Mouse (Mus musculus) liver, adult (tissue): ENCODE results near the gene Gm26657.

Experiments
- GATA4 ChIP-seq: IDR thresholded peaks from 2 replicates; pipeline ENCODE4 v1.6.1; 2014; ENCODE audit warnings: mild to moderate bottlenecking, low read length; ENCODE audit not compliant: insufficient replicate concordance

Gm26657 gene

DNA sequence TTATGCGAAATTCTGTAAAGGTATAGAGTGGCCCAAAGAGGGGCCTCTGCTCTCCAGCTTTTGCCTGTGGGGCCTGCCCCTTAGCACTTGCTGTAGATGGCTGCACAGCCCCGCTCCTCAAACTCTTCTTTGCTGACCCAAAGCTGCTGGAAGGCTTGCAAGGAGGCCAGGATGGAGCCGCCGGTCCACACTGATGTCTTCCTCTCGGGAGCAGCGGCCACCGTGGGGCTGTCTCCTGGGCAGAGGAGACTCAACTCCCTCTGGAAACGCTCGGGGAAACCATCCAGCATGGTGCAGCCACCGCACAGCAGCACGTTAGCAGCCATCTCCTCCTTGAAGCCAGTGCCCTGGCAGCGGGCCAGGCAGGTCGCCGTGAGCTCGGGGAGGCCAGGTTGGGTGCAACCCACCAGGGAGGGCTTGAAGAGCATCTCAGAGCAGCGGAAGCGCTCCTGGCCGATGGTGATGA, at the start of gene Gm26657:
Gm26657 (plus strand) TSS at position 51 of the 466 bp plus-strand sequence.
- TF ChIP-seq GATA4, result no peak

GRCm38 (mm10) chr4:56696401-56696800, 43.5 kb upstream of the Gm26657 start:
- TF ChIP-seq GATA4, result no peak

DNA sequence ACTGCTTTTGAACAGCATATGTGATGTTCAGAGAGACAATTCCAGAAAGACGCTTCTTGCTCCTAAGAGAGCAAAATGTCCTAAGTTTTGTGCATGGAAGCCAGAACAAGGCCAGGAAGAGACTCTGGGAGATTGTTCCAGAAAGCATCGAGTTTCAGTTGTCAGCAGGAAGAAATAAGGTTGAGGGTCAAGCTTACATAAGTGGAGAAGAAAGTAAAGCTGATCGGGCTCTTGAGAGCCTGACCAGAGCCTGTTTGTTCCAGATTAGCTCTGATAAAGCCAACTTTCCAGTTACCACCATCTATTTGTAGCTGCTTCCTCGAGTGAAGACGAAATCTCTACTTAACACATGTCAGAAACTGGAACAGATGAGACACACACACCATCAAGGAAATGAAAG, 41.2 kb upstream of the Gm26657 start:
- no peak for TF ChIP-seq GATA4

- no peak for TF ChIP-seq GATA4
Measured at GRCm38 (mm10) chr4:56702234-56702633, 37.6 kb upstream of the Gm26657 start.

GRCm38 (mm10) chr4:56713155-56713554, 26.7 kb upstream of the Gm26657 start:
- no peak for TF ChIP-seq GATA4

DNA sequence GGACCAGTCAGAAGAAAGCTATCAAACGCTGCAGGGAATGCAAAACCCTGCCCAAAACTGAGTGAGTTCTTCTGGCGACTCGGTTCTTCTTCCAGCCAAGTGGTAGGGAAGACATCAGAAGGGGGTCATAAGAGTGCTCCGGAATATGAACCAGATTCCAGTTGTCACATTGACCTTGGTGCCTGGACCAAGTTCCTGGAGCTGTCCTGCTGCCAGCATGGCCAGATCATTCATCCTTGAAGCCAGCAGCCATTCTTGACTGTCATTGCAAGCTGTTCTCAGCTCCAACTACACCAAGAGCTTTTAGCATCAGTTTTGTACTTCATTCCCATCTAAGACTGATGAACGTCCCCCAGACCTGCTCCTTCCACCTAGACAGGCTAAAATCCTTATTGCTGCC, 23.1 kb upstream of the Gm26657 start:
- no peak for TF ChIP-seq GATA4

GRCm38 (mm10) chr4:56717932-56718331, 21.9 kb upstream of the Gm26657 start:
- no peak for TF ChIP-seq GATA4

- no peak for TF ChIP-seq GATA4
Measured at GRCm38 (mm10) chr4:56718573-56719442, 21.1 kb upstream of the Gm26657 start.

GRCm38 (mm10) chr4:56719456-56719855, 20.4 kb upstream of the Gm26657 start:
- TF ChIP-seq GATA4, result no peak

DNA sequence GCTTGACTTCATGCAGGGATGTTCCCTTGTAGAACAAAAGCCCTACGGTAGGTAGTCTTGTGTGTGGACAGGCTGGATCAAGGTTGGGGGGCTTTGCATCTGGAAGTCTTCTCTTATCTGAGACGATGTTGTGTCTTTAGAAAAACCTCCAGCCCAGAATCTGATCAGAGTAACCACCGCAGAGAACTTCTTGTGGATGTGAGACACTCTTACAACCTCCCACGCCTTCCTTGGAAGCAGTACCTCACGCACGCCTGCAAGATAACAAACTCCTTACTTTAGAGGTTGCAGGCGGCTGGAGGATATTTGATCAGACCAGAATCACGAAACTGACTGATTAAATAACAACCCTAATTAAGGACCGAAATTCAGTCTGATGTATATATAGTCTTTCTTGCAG, 19.5 kb upstream of the Gm26657 start:
- TF ChIP-seq GATA4, result no peak

DNA sequence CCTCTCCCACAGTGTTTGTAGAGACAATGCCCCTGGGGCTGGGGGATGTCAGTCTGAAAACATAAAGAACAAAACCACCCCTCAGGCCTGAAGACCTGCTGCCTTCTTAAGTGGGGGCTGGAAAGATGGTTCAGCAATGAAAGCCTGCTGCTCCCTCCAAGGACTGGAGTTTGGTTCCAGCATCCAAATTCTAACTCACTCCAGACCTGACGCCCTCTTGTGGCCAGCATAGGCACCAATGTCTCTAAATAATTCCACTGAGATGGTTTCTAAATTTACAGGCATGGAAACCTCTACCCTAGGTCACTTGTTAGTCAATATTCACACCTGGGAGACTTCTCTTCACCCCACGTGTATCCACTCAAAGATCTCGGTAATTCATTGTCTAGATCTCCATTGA, 18.4 kb upstream of the Gm26657 start:
- TF ChIP-seq GATA4, result no peak

DNA sequence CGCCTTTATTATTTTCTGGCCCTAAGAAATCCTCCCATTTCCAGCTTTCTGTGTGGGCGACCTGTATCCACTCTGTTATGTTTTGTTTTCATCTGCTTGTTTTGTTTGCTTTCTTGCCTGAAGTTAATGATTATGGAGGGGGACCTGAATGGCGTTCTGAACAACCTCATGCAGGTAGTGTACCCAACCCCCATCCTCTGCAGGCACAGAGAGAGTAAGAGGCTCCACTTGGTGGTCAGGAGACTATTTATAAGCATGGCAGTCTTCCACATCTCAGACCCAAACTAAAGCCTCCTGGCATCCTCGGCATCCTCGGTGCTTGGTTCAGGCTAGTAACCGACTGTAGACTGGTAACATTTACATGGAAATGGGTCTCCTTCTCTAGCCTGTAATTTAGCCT, 17.5 kb upstream of the Gm26657 start:
- TF ChIP-seq GATA4, result no peak

GRCm38 (mm10) chr4:56723237-56723636, 16.6 kb upstream of the Gm26657 start:
- TF ChIP-seq GATA4, result no peak

DNA sequence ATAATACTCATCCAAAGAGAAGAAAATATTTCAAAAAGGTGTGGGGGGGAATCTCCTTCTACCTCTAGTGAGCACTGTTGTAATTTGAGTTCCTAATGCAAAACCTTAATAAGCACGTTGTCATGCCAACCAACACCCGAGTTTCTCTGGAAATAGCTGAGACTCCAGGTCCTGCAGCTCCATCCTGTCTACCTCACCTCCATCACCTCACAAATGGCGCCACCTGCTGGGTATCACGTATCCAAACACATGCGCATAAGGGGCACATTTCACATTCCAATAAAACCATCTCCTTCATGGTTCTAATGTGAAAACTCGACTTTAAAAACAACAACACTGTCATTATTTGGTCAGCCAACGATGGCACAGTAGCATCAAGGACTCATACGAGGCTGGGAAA, 14.0 kb upstream of the Gm26657 start:
- TF ChIP-seq GATA4, result no peak

DNA sequence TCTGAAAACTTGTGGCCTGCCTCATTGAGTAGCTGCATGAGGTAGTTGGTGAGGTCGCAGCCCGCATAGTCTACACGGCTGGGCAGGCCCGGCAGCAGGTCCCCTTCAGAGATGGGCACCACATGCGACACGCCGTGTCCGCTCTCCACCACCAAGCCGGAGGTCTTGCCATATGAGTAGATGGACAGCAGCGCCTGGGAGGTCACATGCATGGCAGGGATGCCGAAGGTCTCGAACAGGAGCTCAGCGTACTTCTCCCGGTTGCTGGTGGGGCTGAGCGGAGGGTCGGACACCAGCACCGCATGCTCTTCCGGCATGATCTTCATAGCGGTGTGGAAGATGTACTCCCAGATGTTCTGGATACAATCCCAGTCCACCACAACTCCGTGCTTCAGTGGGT, 741 bp downstream of the Gm26657 start:
- TF ChIP-seq GATA4, result no peak

GRCm38 (mm10) chr4:56741041-56741493, 1.2 kb downstream of the Gm26657 start, which contains the start of gene Actl7b:
TSS of gene Actl7b (minus strand) at chr4:56741443.
- TF ChIP-seq GATA4, result no peak

DNA sequence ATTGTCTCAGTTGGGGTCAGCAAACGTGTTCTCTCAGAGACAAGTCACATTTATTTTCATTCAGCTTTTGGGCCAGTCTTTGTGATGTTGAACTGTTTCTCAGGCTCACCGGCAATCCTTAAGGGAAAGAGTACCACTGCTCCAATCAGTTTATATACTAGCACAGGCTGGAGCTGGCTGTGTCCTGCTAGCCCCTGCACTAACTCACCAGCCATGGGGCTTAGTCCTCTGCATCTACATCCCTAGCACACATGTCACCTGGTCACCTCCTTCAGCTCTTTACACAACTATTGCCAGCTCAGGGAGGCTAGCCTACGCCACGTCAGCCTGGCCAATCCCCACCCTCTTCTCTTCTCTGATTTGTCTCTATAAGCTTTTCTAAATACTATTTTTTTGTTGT, 2.8 kb downstream of the Gm26657 start:
- no peak for TF ChIP-seq GATA4
